ENCODE assay signal across 10 mouse cellular contexts in genomic region chr3:94478591-94479169, GRCm38 (mm10). TPM values are rescaled to one million over a fixed set of nuclear protein-coding genes. Genes with fewer than 3 reads are reported as not detected.
DNase-seq lines count a peak whose midpoint lies in the region; ATAC-seq and TF ChIP-seq lines count a peak whose summit lies in the region.
"Had no signal": no experiment of that assay in that cellular context is flagged by ENCODE, and none has a peak within 500 bp of the region (broad histone marks: within the 10 kb centered on the region; RNA-seq: fewer than 3 reads in every experiment).

No protein-coding gene starts in this region.

- TF ChIP-seq CTCF in testis, adult 2 months (IDR thresholded peaks at IDR 0.05; ENCODE audit: control insufficient read depth, insufficient read depth, insufficient replicate concordance, low read depth, low read length): no peak

- WGBS in limb, embryonic 13.5 days: 12% methylated on average over 9 of the region's 9 CpGs
- WGBS in kidney, embryonic 15.5 days: 13% methylated on average over 9 of the region's 9 CpGs

- no peaks in the 10 kb centered on the region for H3K9me3 ChIP-seq in limb, embryonic 13.5 days
- H3K9me3 ChIP-seq in kidney, embryonic 15.5 days (replicated peaks): no peaks in the 10 kb centered on the region

- 0 out of 2 replicates have a peak, but pooled peaks have one; percentile 2 for ATAC-seq in limb, embryonic 13.5 days (ENCODE audit: low FRiP score, low read depth)
- no peak for ATAC-seq in kidney, embryonic 15.5 days (replicated peaks; ENCODE audit: low FRiP score)

- no peak overlapping the region for H3K27ac ChIP-seq in testis, adult 2 months (ENCODE audit: control insufficient read depth, insufficient read depth, low read depth, low read length)
- H3K27ac ChIP-seq in limb, embryonic 13.5 days: no peak overlapping the region
- no peak overlapping the region for H3K27ac ChIP-seq in kidney, embryonic 15.5 days

- DNase-seq in cerebellum, adult 11-12 months: peak; percentile 76
- no peak for DNase-seq in cerebellum, adult 11 months
- DNase-seq in testis, postnatal 10 days (ENCODE audit: low spot score): no peak
- DNase-seq in thymus, adult 18-20 months: no peak
- no peak for DNase-seq in B cell, adult 2 months
- DNase-seq: adrenal gland, postnatal 36 days had no signal

- no peaks in the 10 kb centered on the region for H3K27me3 ChIP-seq in testis, adult 2 months (ENCODE audit: control insufficient read depth, insufficient read depth, low read length)
- peaks cover 42% of the 10 kb centered on the region for H3K27me3 ChIP-seq in limb, embryonic 13.5 days
- H3K27me3 ChIP-seq in kidney, embryonic 15.5 days: peaks cover 37% of the 10 kb centered on the region

- H3K36me3 ChIP-seq in testis, adult 2 months (ENCODE audit: control insufficient read depth, insufficient read depth, low read length): no peaks in the 10 kb centered on the region
- H3K36me3 ChIP-seq in limb, embryonic 13.5 days: no peaks in the 10 kb centered on the region
- no peaks in the 10 kb centered on the region for H3K36me3 ChIP-seq in kidney, embryonic 15.5 days

- no peak for TF ChIP-seq POLR2A in testis, adult 2 months (IDR thresholded peaks at IDR 0.05; ENCODE audit: control insufficient read depth, low read depth, low read length)

- peak overlapping the region; percentile 86 for H3K4me3 ChIP-seq in testis, adult 2 months (ENCODE audit: control insufficient read depth, low read depth, low read length)
- H3K4me3 ChIP-seq in limb, embryonic 13.5 days: no peak overlapping the region
- H3K4me3 ChIP-seq in kidney, embryonic 15.5 days (replicated peaks): no peak overlapping the region

- H3K4me1 ChIP-seq in testis, adult 2 months (ENCODE audit: control insufficient read depth, insufficient read depth, low read length): peaks cover 2% of the 10 kb centered on the region
- 0 out of 2 replicates have a peak, but pooled peaks cover 4% of the 10 kb centered on the region for H3K4me1 ChIP-seq in limb, embryonic 13.5 days
- peaks cover 14% of the 10 kb centered on the region for H3K4me1 ChIP-seq in kidney, embryonic 15.5 days

- no peak overlapping the region for H3K9ac ChIP-seq in limb, embryonic 13.5 days
- H3K9ac ChIP-seq in kidney, embryonic 15.5 days: no peak overlapping the region

- no peak overlapping the region for H3K4me2 ChIP-seq in limb, embryonic 13.5 days (replicated peaks)
- H3K4me2 ChIP-seq in kidney, embryonic 15.5 days: no peak overlapping the region

RNA-seq across cellular contexts. Expression of gene Celf3, which starts 0.6 kb away (rescaled TPM):
- 243 and 256 TPM in 2 replicates for polyA plus RNA-seq in testis, adult 2 months (2012; rRNA removed)
- polyA plus RNA-seq in limb, embryonic 13.5 days (2015; fragmentation: Nextera tagmentation; extraction: Ambion mirVana): 2.4 and 3.7 TPM in 2 replicates
- 2.5 and 5.5 TPM in 2 replicates for polyA plus RNA-seq in kidney, embryonic 15.5 days (2015; fragmentation: Nextera tagmentation; extraction: Ambion mirVana)

RNA-seq across cellular contexts. Expression of gene Riiad1, which starts 1.5 kb away (rescaled TPM):
- 107 and 109 TPM in 2 replicates for polyA plus RNA-seq in testis, adult 2 months (2012; rRNA removed)
- polyA plus RNA-seq in limb, embryonic 13.5 days (2015; fragmentation: Nextera tagmentation; extraction: Ambion mirVana): 1.8 and 2.0 TPM in 2 replicates
- polyA plus RNA-seq in kidney, embryonic 15.5 days (2015; fragmentation: Nextera tagmentation; extraction: Ambion mirVana): 1.2 and 2.3 TPM in 2 replicates

RNA-seq across cellular contexts. Expression of gene Oaz3, which starts 35.0 kb away (rescaled TPM):
- polyA plus RNA-seq in testis, adult 2 months (2012; rRNA removed): 2,779 and 3,078 TPM in 2 replicates
- 0.73 and 0.94 TPM in 2 replicates for polyA plus RNA-seq in limb, embryonic 13.5 days (2015; fragmentation: Nextera tagmentation; extraction: Ambion mirVana)
- polyA plus RNA-seq in kidney, embryonic 15.5 days (2015; fragmentation: Nextera tagmentation; extraction: Ambion mirVana): 0.45 and 0.84 TPM in 2 replicates
- polyA plus RNA-seq: small intestine, adult 2 months had no signal

RNA-seq across cellular contexts. Expression of gene Mrpl9, which starts 35.6 kb away (rescaled TPM):
- 16.8 and 17.1 TPM in 2 replicates for polyA plus RNA-seq in testis, adult 2 months (2012; rRNA removed)
- polyA plus RNA-seq in limb, embryonic 13.5 days (2015; fragmentation: Nextera tagmentation; extraction: Ambion mirVana): 66.8 and 67.0 TPM in 2 replicates
- polyA plus RNA-seq in kidney, embryonic 15.5 days (2015; fragmentation: Nextera tagmentation; extraction: Ambion mirVana): 68.4 and 70.4 TPM in 2 replicates

Comparison
In these comparisons a context has a peak if more than half of its experiments do, and no peak if none do; other contexts are left out.
1. RNA of gene Celf3, which starts 0.6 kb away (polyA plus RNA-seq): 243 to 256 TPM in testis, adult 2 months; 2.5 to 5.5 TPM in kidney, embryonic 15.5 days and 2.4 to 3.7 TPM in limb, embryonic 13.5 days; every median in the first group is over 10 times any median in the second.
2. RNA of gene Riiad1, which starts 1.5 kb away (polyA plus RNA-seq): 107 to 109 TPM in testis, adult 2 months; 1.2 to 2.3 TPM in kidney, embryonic 15.5 days and 1.8 to 2.0 TPM in limb, embryonic 13.5 days; every median in the first group is over 10 times any median in the second.
3. RNA of gene Oaz3, which starts 35.0 kb away (polyA plus RNA-seq): 2,779 to 3,078 TPM in testis, adult 2 months; 0.73 to 0.94 TPM in limb, embryonic 13.5 days and 0.45 to 0.84 TPM in kidney, embryonic 15.5 days; every median in the first group is over 1,000 times any median in the second.